Mouse (Mus musculus): ENCODE measurements around the gene Fuca1. TPM values are rescaled to one million over a fixed set of nuclear protein-coding genes. Genes with fewer than 3 reads are reported as not detected.
A peak's percentile ranks its signal among the peaks of the same experiment; 100 is the strongest.

Gene Fuca1
- polyA plus RNA-seq, 1 experiment from 2014 or later: 63.6 TPM

DNA sequence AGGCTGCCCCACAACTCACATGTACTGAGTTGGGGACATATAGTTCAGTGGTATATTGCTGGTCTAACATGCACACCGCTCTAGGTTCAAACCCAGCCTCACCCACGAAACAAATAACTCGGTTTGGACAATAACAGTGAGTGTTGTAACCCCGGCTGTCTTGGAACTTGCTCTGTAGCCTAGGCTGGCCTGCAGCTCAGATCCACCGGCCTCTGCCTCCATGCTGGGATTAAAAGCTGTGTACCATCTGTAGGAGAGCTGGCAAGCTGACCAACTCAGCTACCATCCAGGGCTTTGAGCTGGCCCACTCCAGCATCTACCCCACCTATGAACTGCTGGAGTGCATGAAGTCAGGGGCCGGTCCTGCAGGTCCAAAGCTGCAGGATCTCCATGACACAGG lies 40.5 kb upstream of the Fuca1 start:
- no peak overlapping the region for H3K4me2 ChIP-seq
- peaks cover 21% of the 10 kb centered on the region for H3K4me1 ChIP-seq (replicated peaks)
- H3K4me3 ChIP-seq: no peak overlapping the region
- no peaks in the 10 kb centered on the region for H3K27me3 ChIP-seq
- H3K9ac ChIP-seq: no peak overlapping the region
- no peaks in the 10 kb centered on the region for H3K9me3 ChIP-seq
- 91% methylated on average over 6 of the region's 6 CpGs for WGBS
- no peaks in the 10 kb centered on the region for H3K36me3 ChIP-seq
- no peak for ATAC-seq (ENCODE audit: low read depth)
- no peak overlapping the region for H3K27ac ChIP-seq (replicated peaks)

DNA sequence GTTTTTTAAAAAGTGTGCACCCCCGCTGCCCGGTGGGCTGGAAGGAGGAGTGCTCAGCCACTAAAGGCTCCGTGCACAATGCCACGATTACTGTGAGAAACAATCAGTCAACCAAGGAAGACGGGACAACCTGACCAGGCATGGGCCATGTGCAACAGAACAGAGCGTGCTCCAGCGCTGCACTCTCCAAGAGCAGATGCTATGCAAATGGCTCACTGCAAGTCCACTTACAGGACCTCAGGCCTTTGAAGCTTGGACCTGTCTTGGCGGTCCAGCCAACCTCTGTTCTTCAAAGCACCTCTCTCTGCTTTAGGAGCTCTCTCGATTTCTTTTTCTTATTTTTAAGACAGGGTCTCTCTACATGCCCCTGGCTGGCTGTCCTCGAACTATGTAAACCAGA lies 40.0 kb upstream of the Fuca1 start:
- no peaks in the 10 kb centered on the region for H3K27me3 ChIP-seq
- no peak overlapping the region for H3K27ac ChIP-seq (replicated peaks)
- no peak overlapping the region for H3K4me2 ChIP-seq
- H3K4me1 ChIP-seq (replicated peaks): peaks cover 16% of the 10 kb centered on the region
- no peaks in the 10 kb centered on the region for H3K9me3 ChIP-seq
- ATAC-seq (ENCODE audit: low read depth): no peak
- WGBS: 87% methylated on average over 10 of the region's 10 CpGs
- no peak overlapping the region for H3K4me3 ChIP-seq
- H3K9ac ChIP-seq: no peak overlapping the region
- no peaks in the 10 kb centered on the region for H3K36me3 ChIP-seq

DNA sequence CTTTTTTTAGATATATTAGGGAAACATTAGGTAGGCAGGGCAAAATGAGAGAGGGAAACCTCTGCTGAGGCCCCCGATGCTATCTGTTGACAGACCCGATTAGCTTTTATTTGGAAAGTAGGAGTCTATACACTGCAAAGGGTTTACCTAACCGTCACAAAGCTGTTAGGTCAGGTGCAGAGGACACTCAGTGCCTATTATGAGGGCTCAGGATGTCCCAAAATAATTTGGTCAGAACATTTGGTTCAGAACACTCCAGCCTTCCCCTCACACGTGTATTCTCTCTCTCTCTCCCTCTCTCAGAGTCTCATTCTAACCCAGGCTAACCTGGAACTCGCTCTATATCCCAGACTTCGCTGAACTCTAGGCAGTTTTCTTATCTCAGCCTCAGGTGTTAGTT lies 38.5 kb upstream of the Fuca1 start:
- no peaks in the 10 kb centered on the region for H3K9me3 ChIP-seq
- H3K9ac ChIP-seq: no peak overlapping the region
- no peaks in the 10 kb centered on the region for H3K27me3 ChIP-seq
- peaks cover 1% of the 10 kb centered on the region for H3K4me1 ChIP-seq (replicated peaks)
- WGBS: 88% methylated on average over 6 of the region's 6 CpGs
- no peaks in the 10 kb centered on the region for H3K36me3 ChIP-seq
- no peak overlapping the region for H3K4me2 ChIP-seq
- no peak overlapping the region for H3K4me3 ChIP-seq
- no peak for ATAC-seq (ENCODE audit: low read depth)
- no peak overlapping the region for H3K27ac ChIP-seq (replicated peaks)

DNA sequence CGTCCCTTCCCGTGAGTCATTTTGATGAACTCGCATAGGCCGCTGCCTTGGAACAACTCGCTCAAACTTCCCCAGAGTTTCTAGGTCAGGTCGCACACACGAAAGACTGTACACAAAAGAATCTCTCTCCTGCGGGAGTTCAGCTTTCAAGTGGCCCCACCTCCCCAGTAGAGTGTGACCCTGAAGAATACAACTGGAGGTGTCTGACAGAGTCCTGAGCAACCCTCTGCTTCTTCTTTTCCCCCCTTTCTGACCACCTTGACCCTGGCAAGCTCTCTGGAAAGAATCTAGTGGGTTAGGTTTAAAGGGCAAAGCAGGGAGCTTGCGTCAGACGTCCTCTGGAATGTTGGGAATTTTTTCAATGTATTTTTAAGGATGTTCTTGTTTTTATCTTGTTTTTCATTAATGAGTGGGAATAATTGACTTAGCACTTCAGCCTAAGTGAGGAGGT lies 37.1 kb upstream of the Fuca1 start:
- Histone ChIP-seq H3K9ac (no peak overlapping the region), H3K4me1 (replicated peaks) (no peaks in the 10 kb centered on the region; the same call in 1 of the 2 replicates), H3K9me3 (no peaks in the 10 kb centered on the region), H3K27ac (replicated peaks) (no peak overlapping the region), H3K4me2 (no peak overlapping the region), H3K36me3 (no peaks in the 10 kb centered on the region), H3K4me3 (no peak overlapping the region), H3K27me3 (no peaks in the 10 kb centered on the region)
- ATAC-seq (ENCODE audit: low read depth): no peak
- WGBS: 59% methylated on average over 10 of the region's 10 CpGs

DNA sequence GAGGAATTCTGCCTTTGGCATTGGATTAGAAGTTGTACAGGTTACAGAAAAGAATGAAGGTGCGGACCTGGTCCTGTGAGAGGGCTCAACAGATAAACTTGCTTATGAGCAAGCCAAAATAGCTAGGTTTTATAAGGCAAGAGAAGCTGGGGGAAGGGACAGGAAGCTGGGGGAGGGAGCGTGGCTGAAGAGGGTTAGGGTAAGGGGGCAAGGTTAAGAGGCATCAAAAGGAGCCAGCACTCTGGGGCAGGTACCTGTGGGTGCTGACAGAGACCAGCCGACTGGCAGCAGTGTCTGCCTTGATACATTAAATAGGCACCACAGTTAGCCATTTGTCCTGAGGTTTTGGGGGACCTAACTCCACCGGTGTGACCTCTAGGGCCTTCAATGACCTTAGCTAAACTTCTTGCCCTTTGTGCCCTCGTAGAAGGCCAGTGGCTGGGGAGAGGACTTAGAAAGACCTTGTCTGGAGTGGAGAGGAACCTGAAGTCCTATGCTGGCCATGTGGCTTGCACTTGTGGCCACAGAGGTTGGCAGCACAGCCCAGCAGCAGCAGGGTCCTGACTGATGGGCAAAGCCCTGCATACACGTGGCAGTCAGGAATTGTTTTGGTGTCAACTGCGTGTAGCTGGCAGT lies 36.5 kb upstream of the Fuca1 start:
- Histone ChIP-seq H3K27me3 (no peaks in the 10 kb centered on the region), H3K27ac (replicated peaks) (no peak overlapping the region)
- WGBS: 67% methylated on average over 7 of the region's 7 CpGs

DNA sequence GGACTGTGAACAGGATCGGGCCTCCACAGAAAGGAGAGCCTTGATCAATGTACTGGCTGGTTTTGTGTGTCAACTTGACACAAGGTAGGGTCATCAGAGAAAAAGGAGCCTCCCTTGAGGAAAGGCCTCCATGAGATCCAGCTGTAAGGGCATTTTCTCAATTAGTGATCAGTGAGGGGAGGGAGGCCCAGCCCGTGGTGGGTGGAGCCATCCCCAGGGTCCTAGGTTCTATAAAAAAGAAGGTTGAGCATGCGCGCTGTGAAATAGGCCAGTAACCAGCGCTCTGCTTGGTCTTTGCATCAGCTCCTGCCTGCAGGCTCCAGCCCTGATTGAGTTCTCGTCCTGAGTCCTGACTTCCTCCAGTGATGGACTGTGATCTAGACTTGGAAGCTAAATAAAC lies 36.0 kb upstream of the Fuca1 start:
- Histone ChIP-seq H3K36me3 (no peaks in the 10 kb centered on the region), H3K4me2 (no peak overlapping the region), H3K27me3 (no peaks in the 10 kb centered on the region), H3K4me1 (replicated peaks) (no peaks in the 10 kb centered on the region; the same call in 1 of the 2 replicates), H3K4me3 (no peak overlapping the region), H3K9me3 (no peaks in the 10 kb centered on the region), H3K27ac (replicated peaks) (no peak overlapping the region), H3K9ac (no peak overlapping the region)
- ATAC-seq (ENCODE audit: low read depth): no peak
- 44% methylated on average over 6 of the region's 6 CpGs for WGBS

More for the DNA sequence above, 36.5 kb upstream of the Fuca1 start:
- H3K4me1 ChIP-seq (replicated peaks): no peaks in the 10 kb centered on the region; the same call in 1 of the 2 replicates
- no peaks in the 10 kb centered on the region for H3K9me3 ChIP-seq
- no peak for ATAC-seq (ENCODE audit: low read depth)
- H3K36me3 ChIP-seq: no peaks in the 10 kb centered on the region
- H3K4me2 ChIP-seq: no peak overlapping the region
- no peak overlapping the region for H3K4me3 ChIP-seq
- no peak overlapping the region for H3K9ac ChIP-seq

DNA sequence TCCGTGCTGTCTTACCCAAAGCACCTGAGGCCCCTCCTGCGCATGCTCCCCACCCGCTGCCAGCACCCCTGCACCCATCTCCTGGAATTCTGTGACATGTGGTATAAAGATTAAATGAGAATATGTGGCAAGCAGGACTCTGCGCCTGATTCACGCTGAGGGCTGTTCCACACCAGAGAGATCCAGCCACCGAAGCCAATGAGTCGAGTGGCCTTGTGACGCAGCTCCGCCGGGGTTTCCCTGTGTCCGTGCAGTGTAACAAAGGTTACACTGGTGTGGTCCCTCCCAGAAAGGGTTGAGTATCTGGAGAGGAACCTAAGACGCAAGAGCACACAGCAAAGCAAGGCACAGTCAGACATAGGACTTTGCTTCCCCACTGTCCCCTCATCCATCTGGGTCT lies 34.9 kb upstream of the Fuca1 start:
- no peak overlapping the region for H3K4me2 ChIP-seq
- H3K9me3 ChIP-seq: no peaks in the 10 kb centered on the region
- no peaks in the 10 kb centered on the region for H3K36me3 ChIP-seq
- 93% methylated on average over 12 of the region's 12 CpGs for WGBS
- no peak overlapping the region for H3K9ac ChIP-seq
- no peaks in the 10 kb centered on the region; the same call in 1 of the 2 replicates for H3K4me1 ChIP-seq (replicated peaks)
- no peak for ATAC-seq (ENCODE audit: low read depth)
- H3K4me3 ChIP-seq: no peak overlapping the region
- no peak overlapping the region for H3K27ac ChIP-seq (replicated peaks)
- H3K27me3 ChIP-seq: no peaks in the 10 kb centered on the region

DNA sequence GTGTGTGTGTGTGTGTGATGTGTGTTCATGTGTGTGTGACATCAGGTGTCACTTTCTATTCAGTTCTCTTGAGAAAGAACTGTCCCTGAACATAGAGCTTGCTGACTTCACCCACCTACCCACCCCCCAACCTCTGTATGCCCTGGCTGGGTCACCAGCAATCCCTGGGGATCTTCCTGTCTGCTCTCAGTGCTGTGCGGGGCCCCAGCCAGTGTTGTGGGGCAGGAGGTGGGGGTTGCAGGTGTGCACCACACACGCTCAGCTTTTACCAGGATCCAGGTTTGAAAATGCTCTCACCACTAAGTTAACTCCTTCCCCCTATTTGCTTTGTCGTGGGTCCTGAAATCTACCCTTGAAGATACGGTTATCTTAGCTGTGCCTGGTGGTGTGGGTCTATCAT lies 34.4 kb upstream of the Fuca1 start:
- no peaks in the 10 kb centered on the region for H3K9me3 ChIP-seq
- no peak overlapping the region for H3K4me2 ChIP-seq
- no peak overlapping the region for H3K9ac ChIP-seq
- H3K36me3 ChIP-seq: no peaks in the 10 kb centered on the region
- no peak overlapping the region for H3K4me3 ChIP-seq
- H3K27me3 ChIP-seq: no peaks in the 10 kb centered on the region
- H3K4me1 ChIP-seq (replicated peaks): no peaks in the 10 kb centered on the region; the same call in 1 of the 2 replicates
- no peak overlapping the region for H3K27ac ChIP-seq (replicated peaks)
- 86% methylated on average over 4 of the region's 4 CpGs for WGBS
- ATAC-seq (ENCODE audit: low read depth): no peak

DNA sequence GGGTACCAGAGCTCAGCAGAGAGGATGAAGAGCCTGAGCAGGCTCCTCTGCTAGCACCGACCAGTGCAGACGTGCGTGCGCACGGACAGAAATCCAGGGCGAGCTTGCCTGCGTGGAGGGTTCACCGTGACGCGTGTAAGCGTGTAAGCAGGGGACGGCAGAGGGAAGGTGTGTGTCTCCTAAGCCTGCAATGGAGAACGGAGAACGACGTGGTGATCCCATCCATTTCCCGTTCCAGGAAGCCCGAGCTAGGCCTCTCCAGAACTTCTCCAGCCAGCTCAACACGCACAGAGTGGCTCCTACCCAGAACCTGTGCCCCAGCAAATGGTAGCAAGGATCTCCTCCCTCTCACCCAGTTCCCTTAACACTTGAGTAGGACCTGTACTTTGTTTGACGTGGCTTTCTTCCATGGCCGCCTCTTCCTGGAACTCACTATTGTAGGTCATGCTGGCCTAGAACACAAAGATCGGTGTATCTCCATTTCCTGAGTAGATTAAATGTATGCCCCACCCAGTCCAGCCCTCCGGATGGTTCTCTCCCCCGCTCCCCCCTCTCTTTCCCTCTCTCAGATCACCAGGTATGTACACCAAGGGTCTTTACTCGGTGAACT lies 32.0 kb upstream of the Fuca1 start:
- H3K27me3 ChIP-seq: no peaks in the 10 kb centered on the region
- H3K4me3 ChIP-seq: no peak overlapping the region
- no peaks in the 10 kb centered on the region for H3K36me3 ChIP-seq
- no peak overlapping the region for H3K9ac ChIP-seq
- H3K9me3 ChIP-seq: no peaks in the 10 kb centered on the region
- no peak overlapping the region for H3K27ac ChIP-seq (replicated peaks)
- WGBS: 94% methylated on average over 24 of the region's 24 CpGs
- H3K4me2 ChIP-seq: no peak overlapping the region
- no peak for ATAC-seq (ENCODE audit: low read depth)
- H3K4me1 ChIP-seq (replicated peaks): no peaks in the 10 kb centered on the region; the same call in 1 of the 2 replicates

DNA sequence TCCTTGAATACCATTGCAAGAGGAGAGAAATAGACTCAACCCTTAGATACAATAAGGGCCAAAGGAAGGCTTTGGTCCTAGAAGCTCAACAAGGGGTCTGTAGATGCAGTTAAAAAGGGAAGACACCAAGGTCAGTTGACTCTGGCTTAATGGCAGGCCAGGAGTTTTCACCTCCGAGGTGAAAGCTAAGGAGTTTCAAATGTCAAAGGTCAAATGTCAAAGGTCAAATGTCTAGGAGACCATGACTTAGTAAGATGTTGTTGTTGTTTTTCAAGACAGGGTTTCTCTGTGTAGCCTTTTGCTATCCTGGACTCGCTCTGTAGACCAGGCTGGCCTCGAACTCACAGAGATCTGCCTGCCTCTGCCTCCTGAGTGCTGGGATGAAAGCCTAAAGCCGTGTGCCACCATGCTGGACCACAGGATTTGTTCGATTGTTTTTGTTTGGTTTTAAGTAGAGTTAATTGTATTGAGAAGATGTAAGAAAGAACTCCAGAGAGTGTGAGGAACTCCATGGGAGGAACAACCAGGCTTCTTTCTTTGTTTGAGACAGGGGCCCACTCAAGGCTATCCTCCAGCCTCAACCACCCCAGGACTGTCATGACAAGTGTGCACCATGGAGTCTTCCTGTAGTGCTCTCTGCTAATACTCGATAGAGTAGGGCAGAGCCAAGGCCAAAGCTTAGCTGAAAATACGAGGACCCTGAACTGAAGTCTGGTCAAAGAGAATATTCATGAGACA lies 31.2 kb upstream of the Fuca1 start:
- H3K4me2 ChIP-seq: no peak overlapping the region
- H3K4me1 ChIP-seq (replicated peaks): no peaks in the 10 kb centered on the region; the same call in 1 of the 2 replicates
- H3K27ac ChIP-seq (replicated peaks): no peak overlapping the region
- 79% methylated on average over 7 of the region's 7 CpGs for WGBS
- ATAC-seq (ENCODE audit: low read depth): no peak
- H3K9me3 ChIP-seq: no peaks in the 10 kb centered on the region
- no peak overlapping the region for H3K9ac ChIP-seq
- H3K4me3 ChIP-seq: no peak overlapping the region
- no peaks in the 10 kb centered on the region for H3K36me3 ChIP-seq
- H3K27me3 ChIP-seq: no peaks in the 10 kb centered on the region

DNA sequence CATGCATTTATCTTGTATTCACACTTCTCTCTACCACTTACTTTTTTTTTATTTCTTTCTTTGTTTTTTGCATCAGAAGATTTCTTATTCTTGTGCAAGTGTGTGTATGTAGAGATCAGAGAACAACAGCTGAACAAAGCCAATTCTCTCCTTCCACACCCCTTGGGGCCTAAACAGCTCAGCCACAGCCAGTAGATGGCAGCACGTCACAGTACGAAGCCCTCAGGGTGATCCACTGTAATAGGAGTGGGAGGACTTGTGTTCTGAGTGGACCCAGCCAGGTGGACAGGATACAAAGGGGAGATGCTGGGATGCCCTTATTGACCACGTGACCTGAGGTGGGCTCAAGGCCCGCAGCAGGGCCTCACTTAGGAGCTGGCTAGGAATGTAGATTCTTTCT lies 30.7 kb upstream of the Fuca1 start:
- Histone ChIP-seq H3K9me3 (no peaks in the 10 kb centered on the region), H3K4me3 (no peak overlapping the region), H3K4me1 (replicated peaks) (no peaks in the 10 kb centered on the region), H3K36me3 (no peaks in the 10 kb centered on the region), H3K27me3 (no peaks in the 10 kb centered on the region), H3K4me2 (no peak overlapping the region), H3K27ac (replicated peaks) (no peak overlapping the region), H3K9ac (no peak overlapping the region)
- ATAC-seq (ENCODE audit: low read depth): peak; percentile 74
- 4% methylated on average over 4 of the region's 4 CpGs for WGBS

DNA sequence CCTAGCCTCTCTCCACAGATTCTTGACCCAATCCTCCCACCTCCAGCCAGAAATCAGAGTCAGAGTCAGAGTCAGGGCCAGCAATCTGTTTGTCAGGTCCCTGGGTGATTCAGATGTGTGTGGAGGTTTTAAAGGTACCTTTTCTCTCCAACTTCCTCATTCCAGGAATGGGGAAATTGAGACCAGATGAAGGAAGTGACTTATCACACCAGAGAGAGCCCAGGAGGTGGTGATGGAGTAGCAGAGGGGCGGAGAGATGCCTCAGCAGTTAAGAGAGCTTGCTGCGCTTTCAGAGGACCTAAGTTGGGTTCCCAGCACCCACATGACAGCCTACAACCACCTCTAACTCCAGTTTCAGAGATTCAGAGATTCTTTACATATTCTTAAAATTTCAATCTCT lies 29.0 kb upstream of the Fuca1 start:
- 90% methylated on average over 2 of the region's 2 CpGs for WGBS
- Histone ChIP-seq H3K4me3 (no peak overlapping the region), H3K4me2 (no peak overlapping the region), H3K9me3 (no peaks in the 10 kb centered on the region), H3K4me1 (replicated peaks) (no peaks in the 10 kb centered on the region), H3K27ac (replicated peaks) (no peak overlapping the region), H3K36me3 (no peaks in the 10 kb centered on the region), H3K27me3 (no peaks in the 10 kb centered on the region), H3K9ac (no peak overlapping the region)
- ATAC-seq (ENCODE audit: low read depth): no peak

Measured in neural tube, embryonic 13.5 days (tissue).